Mouse (Mus musculus): ENCODE measurements around the gene Adamts17. TPM values are rescaled to one million over a fixed set of nuclear protein-coding genes. Genes with fewer than 3 reads are reported as not detected.

The Adamts17 gene
- total and polyA plus RNA-seq, 3 experiments = 0.33 to 0.42 TPM; not detected in 1

GRCm38 (mm10) chr7:66957764-66958163 lies 118.2 kb downstream of the Adamts17 start:
- TF ChIP-seq ELF1 (IDR thresholded peaks at IDR 0.05; ENCODE audit: low read depth, low read length) (no peak), SMC3 (IDR thresholded peaks at IDR 0.05; ENCODE audit: low read depth, low read length) (no peak), ZNF384 (IDR thresholded peaks at IDR 0.05; ENCODE audit: low read depth, low read length) (no peak), CHD2 (IDR thresholded peaks at IDR 0.05; ENCODE audit: low read length) (no peak), TCF12 (IDR thresholded peaks at IDR 0.05; ENCODE audit: low read depth, low read length) (no peak), MXI1 (IDR thresholded peaks at IDR 0.05; ENCODE audit: low read depth, low read length) (no peak), ZMIZ1 (IDR thresholded peaks at IDR 0.05; ENCODE audit: low read depth, low read length) (no peak), HCFC1 (IDR thresholded peaks at IDR 0.05; ENCODE audit: low read depth, low read length) (no peak), KAT2A (conservative IDR thresholded peaks at IDR 0.05; ENCODE audit: low read depth, low read length) (no peak), MYC (IDR thresholded peaks at IDR 0.05; ENCODE audit: low read depth, low read length) (no peak), E2F4 (IDR thresholded peaks at IDR 0.05; ENCODE audit: borderline replicate concordance, low read depth, low read length) (no peak), USF2 (IDR thresholded peaks at IDR 0.05; ENCODE audit: borderline replicate concordance in 1 of 2, insufficient read depth in 1 of 2, low read depth in 1 of 2, low read length in 2 of 2) (no peak), CHD1 (IDR thresholded peaks at IDR 0.05; ENCODE audit: low read depth, low read length) (no peak), USF1 (IDR thresholded peaks at IDR 0.05; ENCODE audit: low read depth, low read length) (no peak), ZKSCAN1 (IDR thresholded peaks at IDR 0.05; ENCODE audit: low read depth, low read length) (no peak), ETS1 (IDR thresholded peaks at IDR 0.05; ENCODE audit: low read depth, low read length) (no peak), MYB (IDR thresholded peaks at IDR 0.05; ENCODE audit: low read depth, low read length) (no peak), MAX (IDR thresholded peaks at IDR 0.05; ENCODE audit: low read length) (no peak)
- Histone ChIP-seq H3K36me3 (ENCODE audit: control insufficient read depth in 1 of 2, insufficient read depth in 2 of 2, low read length in 2 of 2) (no peaks in the 10 kb centered on the region; a peak in 1 of 4 replicates), H3K27me3 (ENCODE audit: control insufficient read depth in 1 of 2, insufficient read depth in 2 of 2, low read length in 2 of 2) (no peaks in the 10 kb centered on the region; a peak in 1 of 4 replicates), H3K4me3 (ENCODE audit: control insufficient read depth in 1 of 2, insufficient read depth in 1 of 2, low read depth in 2 of 2, low read length in 2 of 2) (no peak overlapping the region), H3K4me1 (ENCODE audit: control insufficient read depth in 1 of 2, insufficient read depth in 2 of 2, low read length in 2 of 2) (no peaks in the 10 kb centered on the region), H3K27ac (ENCODE audit: control insufficient read depth, low read depth, low read length) (no peak overlapping the region), H3K79me2 (ENCODE audit: control insufficient read depth, insufficient read depth, low read length, poor library complexity) (no peaks in the 10 kb centered on the region), H3K9me3 (replicated peaks; ENCODE audit: insufficient read depth, low read length) (no peaks in the 10 kb centered on the region), H3K9ac (ENCODE audit: control insufficient read depth, low read depth, low read length, poor library complexity, severe bottlenecking) (no peak overlapping the region)
- no peak for DNase-seq (ENCODE audit: low read depth, low spot score)

GRCm38 (mm10) chr7:66960246-66961033 lies 120.9 kb downstream of the Adamts17 start:
- TF ChIP-seq MAZ (IDR thresholded peaks at IDR 0.05; ENCODE audit: low read depth, low read length) (no peak), EP300 (IDR thresholded peaks at IDR 0.05; ENCODE audit: low read depth in 1 of 2, low read length in 2 of 2) (no peak), UBTF (IDR thresholded peaks at IDR 0.05; ENCODE audit: borderline replicate concordance, insufficient read depth, low read depth, low read length) (no peak), ZC3H11A (IDR thresholded peaks at IDR 0.05; ENCODE audit: low read depth, low read length) (no peak), ELF1 (IDR thresholded peaks at IDR 0.05; ENCODE audit: low read depth, low read length) (no peak), ZKSCAN1 (IDR thresholded peaks at IDR 0.05; ENCODE audit: low read depth, low read length) (no peak), NELFE (IDR thresholded peaks at IDR 0.05; ENCODE audit: low read depth, low read length) (no peak), RAD21 (IDR thresholded peaks at IDR 0.05; ENCODE audit: low read depth, low read length) (no peak), TCF12 (IDR thresholded peaks at IDR 0.05; ENCODE audit: low read depth, low read length) (no peak), TAL1 (IDR thresholded peaks at IDR 0.05; ENCODE audit: low read length) (no peak), E2F4 (IDR thresholded peaks at IDR 0.05; ENCODE audit: borderline replicate concordance, low read depth, low read length) (no peak), MYB (IDR thresholded peaks at IDR 0.05; ENCODE audit: low read depth, low read length) (no peak), SMC3 (IDR thresholded peaks at IDR 0.05; ENCODE audit: low read depth, low read length) (no peak), ZNF384 (IDR thresholded peaks at IDR 0.05; ENCODE audit: low read depth, low read length) (no peak)
- no peak overlapping the region for H3K27ac ChIP-seq (ENCODE audit: control insufficient read depth, low read depth, low read length)
- no peak overlapping the region for H3K9ac ChIP-seq (ENCODE audit: control insufficient read depth, low read depth, low read length, poor library complexity, severe bottlenecking)
- no peaks in the 10 kb centered on the region for H3K4me1 ChIP-seq (ENCODE audit: control insufficient read depth in 1 of 2, insufficient read depth in 2 of 2, low read length in 2 of 2)
- H3K9me3 ChIP-seq (replicated peaks; ENCODE audit: insufficient read depth, low read length) = no peaks in the 10 kb centered on the region
- H3K79me2 ChIP-seq (ENCODE audit: control insufficient read depth, insufficient read depth, low read length, poor library complexity) = no peaks in the 10 kb centered on the region
- H3K27me3 ChIP-seq (ENCODE audit: control insufficient read depth in 1 of 2, insufficient read depth in 2 of 2, low read length in 2 of 2) = peaks cover 0 to 2% of the 10 kb centered on the region in 2 experiments; a peak in 1 of 4 replicates
- no peaks in the 10 kb centered on the region for H3K36me3 ChIP-seq (ENCODE audit: control insufficient read depth in 1 of 2, insufficient read depth in 2 of 2, low read length in 2 of 2)
- DNase-seq (ENCODE audit: low read depth, low spot score) = no peak
- H3K4me3 ChIP-seq (ENCODE audit: control insufficient read depth in 1 of 2, insufficient read depth in 1 of 2, low read depth in 2 of 2, low read length in 2 of 2) = no peak overlapping the region

Data from MEL (cell line).